Mouse (Mus musculus) embryo, embryonic 9.5 days (tissue): ENCODE measurements around the gene Gal3st3.
A peak's percentile ranks its signal among the peaks of the same experiment; 100 is the strongest.
"Not testable (repeated sequence)": the region's sequence is repeated elsewhere in the genome, so short reads cannot be mapped to it uniquely, and the experiment has no call there.

ENCODE experiments used
- DNase-seq: peaks from one replicate; pipeline ENCODE4 v3.0.0-alpha.2; 2017; ENCODE audit errors: extremely low spot score

Gene Gal3st3

GRCm38 (mm10) chr19:5306968-5307734 is 9.0 kb downstream of the Gal3st3 start:
- peak; percentile 26 for DNase-seq

- no peak for DNase-seq
Measured at GRCm38 (mm10) chr19:5309025-5309424, 10.9 kb downstream of the Gal3st3 start.

DNA sequence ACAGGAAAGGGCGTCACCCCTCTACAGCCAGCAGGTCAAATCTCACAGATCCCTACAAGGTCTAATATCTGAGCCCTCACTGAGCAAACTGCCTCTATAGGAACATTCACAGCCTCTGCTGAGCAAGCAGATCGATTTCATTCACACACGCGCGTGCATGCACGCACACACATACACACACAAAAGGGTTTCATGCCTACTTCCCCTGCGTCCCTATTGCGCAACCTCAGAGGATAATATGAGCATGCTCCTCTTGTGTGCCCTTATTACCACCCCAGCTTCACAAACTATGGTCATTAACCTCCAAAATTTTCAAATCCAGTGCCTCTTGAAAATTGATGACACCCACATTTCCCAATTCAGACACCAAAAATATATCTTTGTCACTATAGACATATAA is 15.1 kb downstream of the Gal3st3 start:
- no peak for DNase-seq

GRCm38 (mm10) chr19:5323801-5324200 is 25.7 kb downstream of the Gal3st3 start:
- no peak for DNase-seq

- DNase-seq, result no peak
Measured at GRCm38 (mm10) chr19:5327970-5328369, 29.8 kb downstream of the Gal3st3 start.

DNA sequence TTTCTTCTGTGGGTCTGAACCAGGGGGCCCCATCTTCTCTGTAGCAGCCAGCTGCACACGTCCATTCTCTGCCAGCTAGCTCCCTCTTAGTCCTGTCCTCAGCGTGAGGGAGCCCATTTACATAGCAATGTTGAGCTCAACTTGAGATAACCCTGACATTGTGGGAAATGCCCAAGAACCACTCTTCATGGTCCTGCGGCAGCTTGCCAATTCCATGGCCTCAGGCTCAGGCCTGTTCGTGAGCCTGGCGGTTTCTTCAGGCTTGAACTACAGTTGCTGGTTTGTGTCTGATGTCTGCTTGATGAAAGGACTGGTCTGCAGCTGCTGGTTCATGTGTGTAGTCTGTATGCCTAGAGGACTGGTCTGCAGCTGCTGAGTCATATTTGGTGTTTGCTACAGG is 36.6 kb downstream of the Gal3st3 start:
- DNase-seq, result no peak

DNA sequence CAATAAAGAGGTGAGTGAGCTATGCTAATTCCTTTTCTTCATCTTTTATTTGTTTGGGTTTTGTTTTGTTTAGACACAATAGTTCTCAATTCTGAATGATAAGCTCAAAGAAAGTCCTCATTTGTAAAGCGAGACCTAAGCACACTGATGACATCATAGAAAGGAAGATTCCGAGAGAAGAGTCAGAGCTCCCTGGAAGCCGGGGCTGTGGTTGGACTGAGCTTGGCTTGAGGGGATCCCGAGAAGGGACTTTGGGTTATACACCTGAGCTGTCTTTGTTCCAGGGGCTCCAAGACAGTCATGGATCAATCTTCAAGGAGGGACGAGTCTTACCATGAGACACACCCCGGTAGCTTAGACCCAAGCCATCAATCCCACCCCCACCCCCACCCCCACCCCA is 37.3 kb downstream of the Gal3st3 start, which contains the start of gene Catsper1:
TSS of gene Catsper1 (plus strand) at position 301 of the 400 bp plus-strand sequence.
- DNase-seq, result no peak

DNA sequence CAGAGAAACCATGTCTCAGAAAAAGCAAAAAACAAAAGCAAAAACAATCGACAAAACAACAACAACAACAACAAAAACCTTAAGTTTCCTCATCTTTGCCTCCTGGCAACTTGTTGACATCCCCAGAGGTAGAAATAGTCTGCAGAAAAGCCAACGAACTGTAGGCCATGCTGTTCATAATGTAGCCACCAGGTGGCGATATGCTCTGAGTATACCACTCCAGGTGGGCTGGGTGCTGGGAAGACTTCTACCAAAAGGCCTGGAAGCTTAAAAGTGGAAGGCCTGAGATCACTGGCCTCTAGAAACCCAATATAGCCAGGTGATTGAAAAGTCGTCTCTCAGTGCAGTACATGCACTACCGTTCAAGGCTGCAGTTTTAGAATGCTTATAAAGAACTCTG is 39.8 kb downstream of the Gal3st3 start:
- peak; percentile 64 for DNase-seq

GRCm38 (mm10) chr19:5341360-5341759 is 43.2 kb downstream of the Gal3st3 start:
- no peak for DNase-seq

DNA sequence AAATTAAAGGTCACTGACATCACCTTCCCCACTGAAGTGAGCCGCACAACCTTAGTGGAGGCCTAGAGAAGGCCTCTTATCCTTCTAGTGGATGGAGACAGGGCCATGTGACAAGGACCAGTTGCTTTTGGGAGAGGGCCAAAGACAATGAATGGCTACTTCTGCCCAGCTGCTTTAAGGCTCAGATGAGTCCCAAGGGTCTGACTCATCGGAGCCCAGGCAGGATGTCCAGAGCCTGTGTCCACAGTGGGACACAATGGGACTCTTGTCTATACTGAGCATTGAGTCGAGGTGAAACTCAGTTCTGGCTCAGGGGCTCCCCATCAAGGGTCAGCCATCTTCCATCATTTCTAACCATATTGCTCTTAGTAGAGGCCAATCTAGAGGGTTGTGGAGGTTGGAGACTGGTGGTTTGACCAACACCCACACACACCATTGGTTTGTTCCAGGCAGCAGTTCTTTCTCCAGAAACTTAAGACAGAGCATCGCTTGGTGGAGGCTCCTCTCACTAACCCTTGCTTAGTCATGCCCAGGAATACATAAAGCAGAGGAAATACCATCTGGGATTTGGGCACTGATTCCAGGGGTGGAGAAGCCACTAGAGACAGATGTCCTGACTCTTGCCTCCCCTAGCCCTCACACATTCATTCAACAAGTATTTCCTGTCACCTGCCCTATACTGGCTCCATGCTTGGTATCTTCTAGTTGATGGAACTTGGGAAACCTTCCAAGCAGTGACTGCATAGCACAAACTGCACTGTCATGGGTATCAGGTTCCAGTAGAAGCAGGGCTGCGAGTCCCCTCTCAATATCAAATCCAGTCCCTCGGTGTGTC is 47.4 kb downstream of the Gal3st3 start:
- DNase-seq, result no peak

GRCm38 (mm10) chr19:5348064-5348463 is 49.9 kb downstream of the Gal3st3 start:
- DNase-seq, result no peak

DNA sequence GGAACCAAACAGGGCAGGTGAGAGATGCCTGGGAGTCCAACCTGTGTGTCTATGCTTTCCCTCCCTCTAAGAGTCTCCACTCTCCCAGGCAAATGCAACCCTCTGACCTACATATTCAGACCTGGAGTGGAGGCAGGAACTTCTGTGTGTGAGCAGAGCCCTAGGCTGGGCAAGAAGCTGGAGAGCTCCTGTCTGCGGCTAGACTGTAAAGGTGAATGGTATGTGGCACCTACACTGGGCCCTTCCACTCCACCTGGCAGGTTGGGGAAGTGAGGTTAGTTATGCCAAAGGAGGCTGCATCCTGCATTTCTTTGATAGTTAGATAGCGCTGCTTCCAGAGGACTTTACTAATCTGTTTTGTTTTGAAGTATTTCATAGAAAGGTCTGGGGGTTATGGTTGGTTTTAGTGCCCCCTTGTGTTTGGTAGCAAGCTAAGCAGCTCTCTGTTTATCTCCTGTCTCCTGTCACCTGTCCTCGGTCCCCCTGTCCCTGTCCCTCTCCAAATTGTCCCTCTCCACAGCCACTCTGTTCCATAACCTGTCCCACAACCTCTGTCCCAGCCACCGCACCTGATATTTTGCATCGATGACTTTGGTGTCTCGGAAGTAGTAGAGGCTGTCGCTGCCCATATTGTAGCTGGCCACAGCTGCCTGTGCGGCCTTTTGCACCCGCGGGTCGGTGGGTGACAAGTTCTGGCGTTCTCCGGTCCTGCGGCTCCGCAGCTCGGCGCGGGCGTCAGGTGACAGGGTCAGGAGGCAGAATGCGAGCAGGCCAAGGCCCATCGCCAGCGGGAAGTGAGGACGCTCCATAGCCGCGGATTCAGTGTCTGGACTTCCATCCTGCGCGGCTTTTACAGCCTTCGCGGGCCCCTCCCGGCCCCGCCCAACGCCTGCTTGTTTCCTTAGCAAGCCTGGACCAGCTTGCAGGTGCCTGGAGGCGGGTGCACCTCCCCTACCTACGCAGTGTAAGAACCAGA is 50.7 kb downstream of the Gal3st3 start:
- DNase-seq, result peak; percentile 33

DNA sequence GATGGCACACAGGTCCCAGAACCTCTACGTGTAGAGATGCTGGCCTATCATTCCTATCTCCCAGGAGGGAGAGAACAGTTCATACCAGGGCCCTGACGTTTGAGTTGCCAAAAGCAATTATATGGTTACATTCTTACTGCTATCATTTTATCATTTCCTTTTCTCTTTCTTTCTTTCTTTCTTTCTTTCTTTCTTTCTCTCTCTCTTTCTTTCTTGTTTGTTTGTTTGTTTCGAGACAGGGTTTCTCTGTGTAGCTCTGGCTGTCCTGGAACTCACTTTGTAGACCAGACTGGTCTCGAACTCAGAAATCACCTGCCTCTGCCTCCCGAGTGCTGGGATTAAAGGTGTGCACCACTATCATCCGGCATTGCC is 51.4 kb downstream of the Gal3st3 start, which contains the start of gene Cst6:
TSS of gene Cst6 (minus strand) at position 73 of the 372 bp plus-strand sequence.
- not testable (repeated sequence) for DNase-seq

GRCm38 (mm10) chr19:5353609-5354008 is 55.5 kb downstream of the Gal3st3 start:
- no peak for DNase-seq

GRCm38 (mm10) chr19:5356080-5356479 is 57.9 kb downstream of the Gal3st3 start:
- no peak for DNase-seq
